Mouse (Mus musculus): ENCODE results near the gene Adarb2.

Gene Adarb2

GRCm38 (mm10) chr13:8680470-8681129, 477.9 kb downstream of the Adarb2 start:
- CTCF ChIA-PET = no interaction called here

DNA sequence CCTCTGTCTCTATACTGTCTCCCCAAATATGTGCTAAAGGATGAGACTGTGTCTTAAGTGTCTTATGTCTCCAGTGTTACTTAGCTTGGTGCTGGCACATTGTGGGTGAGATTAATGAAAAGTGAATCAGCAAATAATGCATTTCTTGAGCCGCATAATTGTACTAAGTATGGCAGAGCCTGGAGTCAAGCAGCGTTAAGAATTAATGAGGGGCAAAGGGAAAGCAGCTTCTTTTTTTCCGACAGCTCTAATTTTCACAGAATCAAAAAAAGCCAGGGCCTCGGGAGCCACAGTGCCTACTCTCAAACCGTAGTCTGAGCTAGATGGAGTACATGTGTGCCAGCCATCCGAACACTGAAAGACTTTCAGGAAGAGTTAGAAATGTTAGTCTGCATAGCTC, 488.8 kb downstream of the Adarb2 start:
- CTCF ChIA-PET = no interaction called here

DNA sequence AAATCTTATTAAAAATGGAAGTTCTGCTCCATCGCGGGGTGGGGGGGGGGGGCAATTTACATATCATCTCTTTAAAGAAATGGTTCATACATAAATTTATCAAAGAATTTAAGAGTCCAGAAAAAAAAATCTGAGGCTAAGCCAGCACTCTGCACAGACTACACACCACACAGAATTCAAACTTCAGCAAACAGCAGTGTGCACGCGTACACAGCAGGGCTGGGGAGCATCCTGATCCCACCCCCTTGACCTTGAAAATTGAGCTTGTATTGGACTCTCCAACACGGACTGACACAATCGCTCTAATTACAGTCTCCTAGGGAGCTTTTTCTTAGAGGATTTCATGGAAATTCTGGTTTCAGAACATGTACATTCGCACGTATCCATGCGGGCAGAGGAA, 490.1 kb downstream of the Adarb2 start:
- CTCF ChIA-PET = no interaction called here

GRCm38 (mm10) chr13:8698451-8698850, 495.8 kb downstream of the Adarb2 start:
- CTCF ChIA-PET = no interaction called here

DNA sequence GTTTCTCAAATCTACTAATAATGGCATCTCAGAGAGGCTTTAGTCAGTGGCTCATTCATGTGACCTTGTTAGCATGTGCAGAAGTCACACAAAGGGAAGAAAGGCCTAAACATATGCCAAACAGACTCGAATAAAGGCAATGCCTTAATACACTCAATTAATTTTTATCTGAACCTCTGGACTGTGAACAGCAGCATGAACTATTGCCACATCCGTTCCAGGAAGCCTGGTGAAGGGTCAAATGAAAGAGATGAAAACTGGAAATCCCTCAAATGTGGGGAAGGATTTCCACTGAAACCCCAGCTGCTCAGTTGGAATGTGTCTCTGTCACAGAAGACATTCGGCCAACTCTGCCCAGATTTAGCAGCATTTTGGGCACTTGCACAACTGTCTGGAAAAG, 497.2 kb downstream of the Adarb2 start:
- CTCF ChIA-PET = no interaction called here

DNA sequence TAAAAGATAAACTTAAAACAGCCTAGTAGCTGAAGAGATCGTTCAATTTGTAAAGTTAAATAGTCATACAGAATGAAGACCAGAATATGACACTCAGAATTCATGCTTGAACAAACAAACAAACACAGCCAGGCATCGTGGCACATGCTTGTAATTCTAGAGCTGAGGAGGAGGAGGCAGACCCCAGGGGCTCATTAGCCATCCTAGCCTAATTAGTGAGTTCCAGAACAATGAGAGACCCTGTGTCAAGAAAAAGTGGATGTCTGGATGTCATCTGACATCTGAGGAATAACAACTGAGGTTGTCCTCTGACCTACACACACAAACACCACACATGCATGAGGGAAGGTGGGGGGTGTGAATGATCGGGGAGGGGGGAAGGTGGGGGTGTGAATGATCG, 498.3 kb downstream of the Adarb2 start:
- CTCF ChIA-PET = no interaction called here

DNA sequence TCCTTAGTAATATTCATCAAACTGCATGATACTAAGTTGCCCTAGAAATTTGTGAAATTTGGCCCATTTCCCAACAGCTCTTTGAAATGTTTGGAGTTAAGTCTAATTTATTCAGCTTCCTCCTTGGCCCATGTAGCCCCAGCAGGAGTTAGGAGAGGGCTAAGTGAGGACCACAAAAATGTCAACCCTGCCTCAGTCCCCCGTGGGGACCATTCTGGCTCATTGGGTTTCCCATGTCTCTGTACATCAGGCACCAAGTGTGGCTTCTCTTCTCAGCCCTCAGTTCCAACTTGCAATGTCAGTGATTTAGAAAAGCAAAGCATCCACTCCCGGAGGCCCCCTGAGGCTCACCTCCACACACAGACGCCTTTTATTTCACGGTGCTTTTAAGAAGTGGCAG, 502.6 kb downstream of the Adarb2 start:
- CTCF ChIA-PET = no interaction called here

- CTCF ChIA-PET = no interaction called here
Observed at GRCm38 (mm10) chr13:8713377-8713776, 510.7 kb downstream of the Adarb2 start.

DNA sequence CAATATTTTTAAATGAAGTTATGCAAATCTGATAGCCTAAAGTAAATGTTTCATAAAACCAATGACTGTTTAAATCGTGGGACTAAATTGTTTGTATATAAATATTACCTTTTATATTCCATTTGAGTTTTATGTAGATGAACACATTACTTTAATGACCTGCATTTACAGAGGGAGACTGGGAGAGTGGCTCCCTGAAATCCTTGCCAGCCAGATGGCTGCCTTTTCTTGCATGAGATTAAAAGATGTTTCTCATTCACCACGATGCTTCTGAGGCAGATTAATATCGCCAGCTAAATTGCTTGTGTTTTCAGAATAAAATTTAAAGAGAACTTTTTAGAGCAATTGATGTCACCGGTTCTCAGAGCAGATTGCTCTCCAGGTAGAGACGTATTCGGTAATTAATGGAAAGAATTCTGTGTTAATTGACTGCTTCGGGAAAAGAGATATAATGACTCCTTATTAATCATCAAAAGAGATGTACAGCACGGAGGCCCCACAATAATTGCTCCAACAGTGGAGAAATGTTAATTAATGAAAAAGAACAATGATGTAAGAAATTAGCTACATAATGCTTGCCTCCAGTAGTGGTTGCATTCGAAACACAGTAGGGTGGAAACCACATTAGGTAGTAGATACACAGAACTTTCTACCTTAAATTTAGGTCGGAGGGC, 527.4 kb downstream of the Adarb2 start:
- CTCF ChIA-PET = no interaction called here

GRCm38 (mm10) chr13:8737139-8737865, 534.6 kb downstream of the Adarb2 start:
- CTCF ChIA-PET = no interaction called here

DNA sequence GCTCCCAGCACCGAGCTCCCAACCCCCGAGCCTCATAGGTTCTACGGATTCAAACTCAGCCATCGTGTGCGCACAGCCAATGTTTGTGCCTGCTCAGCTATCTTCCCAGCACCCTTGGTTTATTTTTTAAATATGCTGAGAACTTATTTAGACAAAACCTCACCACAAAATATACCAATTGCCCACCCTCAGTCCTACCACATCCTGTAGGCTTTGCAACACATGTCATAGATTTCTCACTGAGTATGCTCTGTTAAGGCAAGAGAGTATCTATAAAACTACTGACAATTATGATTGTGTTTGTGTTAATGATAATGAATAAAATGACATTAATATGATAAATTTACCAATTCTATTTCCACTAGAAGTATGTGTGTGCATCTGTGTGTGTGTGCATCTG, 540.1 kb downstream of the Adarb2 start:
- CTCF ChIA-PET = no interaction called here

- CTCF ChIA-PET = no interaction called here
Observed at GRCm38 (mm10) chr13:8744565-8744964, 541.9 kb downstream of the Adarb2 start.

DNA sequence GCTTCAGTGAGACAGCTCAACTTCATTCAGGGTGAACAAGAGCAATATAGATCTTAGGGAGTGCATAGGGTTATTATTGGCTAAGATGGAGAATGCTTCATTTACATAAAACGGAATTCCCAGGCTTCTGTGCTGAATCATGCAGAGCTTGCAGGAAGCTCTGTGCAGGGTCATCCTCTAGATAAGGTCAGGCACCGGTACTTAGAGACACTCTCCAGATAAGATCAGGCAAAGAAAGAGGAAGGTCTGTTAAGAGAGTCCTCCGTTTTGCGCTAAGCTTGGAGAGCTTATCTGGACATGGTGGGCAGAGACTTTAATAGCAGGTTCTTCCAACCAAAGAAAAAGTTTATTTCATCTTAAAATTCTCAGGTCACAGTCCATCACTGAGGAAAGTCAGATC, 542.9 kb downstream of the Adarb2 start:
- CTCF ChIA-PET = no interaction called here

- CTCF ChIA-PET = no interaction called here
Observed at GRCm38 (mm10) chr13:8749451-8749850, 546.8 kb downstream of the Adarb2 start.

- CTCF ChIA-PET = no interaction called here
Observed at GRCm38 (mm10) chr13:8760940-8761339, 558.3 kb downstream of the Adarb2 start.

DNA sequence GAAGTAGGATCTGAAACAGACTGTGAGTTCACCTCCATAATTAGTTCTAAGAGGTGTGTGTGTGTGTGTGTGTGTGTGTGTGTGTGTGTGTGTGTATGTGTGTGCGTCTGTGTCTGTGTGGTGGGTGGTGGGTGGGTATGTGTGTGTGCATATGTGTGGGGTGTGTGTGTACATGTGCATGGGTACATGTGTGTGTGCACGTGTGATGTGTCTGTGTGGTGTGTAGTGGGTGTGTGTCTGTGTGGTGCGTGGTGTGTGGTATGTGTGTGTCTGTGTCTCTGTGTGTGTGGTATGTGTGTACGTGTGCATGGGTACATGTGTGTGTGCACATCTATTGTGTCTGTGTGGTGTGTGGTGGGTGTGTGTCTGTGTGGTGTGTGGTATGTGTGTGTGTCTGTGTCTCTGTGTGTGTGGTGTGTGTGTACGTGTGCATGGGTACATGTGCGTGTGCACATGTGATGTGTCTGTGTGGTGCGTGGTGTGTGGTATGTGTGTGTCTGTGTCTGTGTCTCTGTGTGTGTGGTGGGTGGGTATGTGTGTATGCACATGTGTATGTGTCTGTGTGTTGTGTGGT, 567.1 kb downstream of the Adarb2 start:
- CTCF ChIA-PET = no interaction called here

- CTCF ChIA-PET = no interaction called here
Observed at GRCm38 (mm10) chr13:8770616-8771015, 568.0 kb downstream of the Adarb2 start.

- CTCF ChIA-PET = no interaction called here
Observed at GRCm38 (mm10) chr13:8780441-8780840, 577.8 kb downstream of the Adarb2 start.

- CTCF ChIA-PET = no interaction called here
Observed at GRCm38 (mm10) chr13:8782636-8783035, 580.0 kb downstream of the Adarb2 start.

- CTCF ChIA-PET = no interaction called here
Observed at GRCm38 (mm10) chr13:8783686-8784307, 581.1 kb downstream of the Adarb2 start.

GRCm38 (mm10) chr13:8784308-8785061, 581.8 kb downstream of the Adarb2 start:
- CTCF ChIA-PET = no interaction called here

GRCm38 (mm10) chr13:8785185-8785584, 582.5 kb downstream of the Adarb2 start:
- CTCF ChIA-PET = no interaction called here

Data from spleen, embryonic (tissue).